Mouse (Mus musculus) embryonic facial prominence, embryonic 13.5 days (tissue): ENCODE data around the gene Stra8. TPM values are rescaled to one million over a fixed set of nuclear protein-coding genes. Genes with fewer than 3 reads are reported as not detected.

Experiments used
- ATAC-seq: fragments of 200-750 bp; cut with Nextera tagmentation; 2 replicates; pipeline ENCODE4 v1.8.0; 2017; ENCODE audit warnings: low read depth; ENCODE audit not compliant: insufficient number of reproducible peaks, insufficient read depth, low FRiP score, low TSS enrichment
- H3K27ac ChIP-seq: fragments of 300-500 bp; sonication (generic); 2 replicates; pipeline ENCODE4 v1.5.1; 2015; ENCODE audit warnings: moderate library complexity, mild to moderate bottlenecking, inconsistent platforms
- H3K27me3 ChIP-seq: fragments of 300-500 bp; sonication (generic); 2 replicates; pipeline ENCODE4 v1.6.1; 2015; ENCODE audit warnings: mild to moderate bottlenecking, inconsistent platforms
- H3K36me3 ChIP-seq: fragments of 300-500 bp; sonication (generic); 2 replicates; pipeline ENCODE4 v1.6.1; 2015; ENCODE audit warnings: mild to moderate bottlenecking, inconsistent platforms
- H3K4me1 ChIP-seq: fragments of 300-500 bp; sonication (generic); 2 replicates; pipeline ENCODE4 v1.6.1; 2015; ENCODE audit warnings: inconsistent platforms
- H3K4me2 ChIP-seq: fragments of 300-500 bp; sonication (generic); 2 replicates; pipeline ENCODE4 v1.6.1; 2015; ENCODE audit warnings: moderate library complexity, mild to moderate bottlenecking, inconsistent platforms
- H3K4me3 ChIP-seq: fragments of 300-500 bp; sonication (generic); 2 replicates; pipeline ENCODE4 v1.5.1; 2015; ENCODE audit warnings: mild to moderate bottlenecking, inconsistent platforms
- H3K9ac ChIP-seq: fragments of 300-500 bp; sonication (generic); 2 replicates; pipeline ENCODE4 v1.6.1; 2015; ENCODE audit warnings: mild to moderate bottlenecking, inconsistent platforms
- H3K9me3 ChIP-seq: fragments of 300-500 bp; sonication (generic); 2 replicates; pipeline ENCODE4 v1.6.1; 2016; ENCODE audit warnings: inconsistent platforms
- WGBS: fragments of 180-500 bp; shearing (Covaris S2); methylation state at CpG from one replicate; pipeline ENCODE4 v1.1.7; 2015; ENCODE audit warnings: mixed read lengths; 5-methylcytosine and 5-hydroxymethylcytosine counted together
- polyA plus RNA-seq: library from polyadenylated mRNA; unstranded; fragments of >200 nt; fragmentation: Nextera tagmentation; extraction: Ambion mirVana; gene quantifications from 2 replicates; pipeline ENCODE4 v1.2.1, GENCODE M21; 2015

The Stra8 gene
- polyA plus RNA-seq = not detected in 2 replicates

DNA sequence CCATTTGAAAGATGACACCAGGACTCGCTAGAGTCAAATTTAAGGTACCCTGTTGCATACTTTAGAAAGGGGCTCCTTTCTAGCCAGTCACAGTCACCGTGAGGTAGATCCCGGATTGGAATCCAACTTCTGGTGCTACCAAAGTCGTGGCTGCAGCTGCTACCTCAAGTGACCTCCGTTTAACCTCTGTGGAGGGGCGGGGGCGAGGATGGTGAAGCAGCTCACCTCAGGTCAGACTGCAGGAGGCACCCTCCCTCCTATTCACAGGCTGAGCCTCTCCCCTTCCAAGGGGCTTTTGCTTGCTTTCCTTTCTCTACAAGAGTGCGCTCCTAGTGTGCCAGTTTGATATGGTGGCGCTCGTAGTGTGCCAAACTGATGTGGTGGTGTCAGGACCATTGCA lies at the start of gene Stra8:
Gene Stra8, plus strand, starts transcription at position 208 of the 400 bp plus-strand sequence.
- no peak within 1 kb of the TSS for H3K9ac ChIP-seq
- no peaks in the 10 kb centered on the region for H3K36me3 ChIP-seq
- H3K4me1 ChIP-seq = peaks cover 7% of the 10 kb centered on the region
- no peak for ATAC-seq
- H3K27me3 ChIP-seq = no peaks in the 10 kb centered on the region
- H3K4me3 ChIP-seq = no peak within 1 kb of the TSS
- no peak within 1 kb of the TSS for H3K4me2 ChIP-seq
- H3K27ac ChIP-seq = no peak within 1 kb of the TSS
- 37% methylated on average over 10 of the region's 10 CpGs for WGBS
- H3K9me3 ChIP-seq = no peaks in the 10 kb centered on the region

GRCm38 (mm10) chr6:34870724-34871123 lies 49.2 kb upstream of the Stra8 start:
- WGBS = 31% methylated on average over 5 of the region's 5 CpGs
- Histone ChIP-seq H3K4me2 (no peak overlapping the region), H3K9me3 (no peaks in the 10 kb centered on the region), H3K4me1 (peaks cover 57% of the 10 kb centered on the region), H3K36me3 (peaks cover 7% of the 10 kb centered on the region), H3K27me3 (no peaks in the 10 kb centered on the region), H3K9ac (no peak overlapping the region), H3K4me3 (no peak overlapping the region), H3K27ac (peak overlapping the region; percentile 90)
- ATAC-seq = no peak

- Histone ChIP-seq H3K4me2 (no peak overlapping the region), H3K9me3 (no peaks in the 10 kb centered on the region), H3K27ac (peak overlapping the region; percentile 52), H3K36me3 (peaks cover 12% of the 10 kb centered on the region), H3K9ac (no peak overlapping the region), H3K27me3 (no peaks in the 10 kb centered on the region), H3K4me1 (peaks cover 59% of the 10 kb centered on the region), H3K4me3 (no peak overlapping the region)
- ATAC-seq = no peak
- 88% methylated on average over 7 of the region's 7 CpGs for WGBS
Observed at GRCm38 (mm10) chr6:34871929-34872328, 48.0 kb upstream of the Stra8 start.

- Histone ChIP-seq H3K4me1 (peaks cover 59% of the 10 kb centered on the region), H3K27ac (no peak overlapping the region), H3K4me2 (no peak overlapping the region), H3K9ac (no peak overlapping the region), H3K36me3 (peaks cover 12% of the 10 kb centered on the region), H3K4me3 (no peak overlapping the region), H3K27me3 (no peaks in the 10 kb centered on the region), H3K9me3 (no peaks in the 10 kb centered on the region)
- WGBS = 84% methylated on average over 10 of the region's 10 CpGs
- no peak for ATAC-seq
Observed at GRCm38 (mm10) chr6:34872871-34873270, 47.1 kb upstream of the Stra8 start.

GRCm38 (mm10) chr6:34874101-34874921 lies 45.7 kb upstream of the Stra8 start:
- peak overlapping the region; percentile 69 for H3K27ac ChIP-seq
- H3K9me3 ChIP-seq = no peaks in the 10 kb centered on the region
- H3K4me3 ChIP-seq = no peak overlapping the region
- no peak overlapping the region for H3K4me2 ChIP-seq
- H3K9ac ChIP-seq = peak overlapping the region; percentile 52
- peaks cover 69% of the 10 kb centered on the region for H3K4me1 ChIP-seq
- 45% methylated on average over 21 of the region's 21 CpGs for WGBS
- ATAC-seq = no peak
- no peaks in the 10 kb centered on the region for H3K27me3 ChIP-seq
- peaks cover 12% of the 10 kb centered on the region for H3K36me3 ChIP-seq

DNA sequence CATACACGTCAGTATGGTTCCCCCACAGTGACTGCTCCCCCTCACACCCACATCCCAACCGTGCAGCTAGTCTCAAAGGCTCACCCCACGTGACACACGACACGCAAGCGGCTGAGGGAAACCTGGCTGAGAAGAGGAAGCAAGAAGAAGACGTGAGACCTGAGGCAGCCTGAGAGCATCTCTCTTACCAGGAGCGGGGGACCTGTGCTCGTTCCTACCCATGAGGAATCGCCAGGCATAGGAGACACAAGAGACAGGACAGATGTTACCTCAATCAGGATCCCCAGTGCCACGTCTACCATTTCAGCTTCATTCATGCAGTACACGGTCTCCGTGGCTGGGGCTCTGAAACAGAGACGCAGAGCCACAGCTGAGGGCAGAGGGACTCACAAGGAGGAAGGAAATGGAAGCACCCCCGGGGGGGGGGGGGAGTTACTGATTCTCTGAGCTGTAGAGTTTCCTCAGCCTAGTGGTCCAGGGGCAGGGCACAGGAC lies 44.6 kb upstream of the Stra8 start:
- WGBS = 78% methylated on average over 15 of the region's 15 CpGs
- H3K27me3 ChIP-seq = no peaks in the 10 kb centered on the region
- no peak overlapping the region for H3K4me3 ChIP-seq
- no peak for ATAC-seq
- H3K9me3 ChIP-seq = no peaks in the 10 kb centered on the region
- peak overlapping the region; percentile 69; the same call in 1 of the 2 replicates for H3K27ac ChIP-seq
- H3K36me3 ChIP-seq = peaks cover 17% of the 10 kb centered on the region
- H3K4me2 ChIP-seq = no peak overlapping the region
- H3K4me1 ChIP-seq = peaks cover 62% of the 10 kb centered on the region
- 0 out of 2 replicates have a peak overlapping the region, but pooled peaks have one; percentile 52 for H3K9ac ChIP-seq

- Histone ChIP-seq H3K9me3 (no peaks in the 10 kb centered on the region), H3K9ac (peak overlapping the region; percentile 92; the same call in 1 of the 2 replicates), H3K4me2 (peak overlapping the region; percentile 74), H3K27me3 (no peaks in the 10 kb centered on the region), H3K36me3 (peaks cover 26% of the 10 kb centered on the region), H3K27ac (peak overlapping the region; percentile 98; the same call in 1 of the 2 replicates), H3K4me3 (peak overlapping the region; percentile 70; the same call in 1 of the 2 replicates), H3K4me1 (peaks cover 53% of the 10 kb centered on the region)
- 57% methylated on average over 12 of the region's 12 CpGs for WGBS
- no peak for ATAC-seq
Observed at GRCm38 (mm10) chr6:34875966-34876834, 43.8 kb upstream of the Stra8 start.

GRCm38 (mm10) chr6:34876835-34877156 lies 43.2 kb upstream of the Stra8 start:
- Histone ChIP-seq H3K27me3 (no peaks in the 10 kb centered on the region), H3K27ac (peak overlapping the region; percentile 98; the same call in 1 of the 2 replicates), H3K4me1 (peaks cover 51% of the 10 kb centered on the region), H3K9ac (peak overlapping the region; percentile 92), H3K9me3 (no peaks in the 10 kb centered on the region), H3K4me2 (peak overlapping the region; percentile 74), H3K4me3 (peak overlapping the region; percentile 70), H3K36me3 (peaks cover 28% of the 10 kb centered on the region)
- no peak for ATAC-seq
- WGBS = 34% methylated on average over 2 of the region's 2 CpGs

GRCm38 (mm10) chr6:34877509-34878321 lies 42.2 kb upstream of the Stra8 start, which contains the start of gene Cyren:
Gene Cyren, minus strand, starts transcription at chr6:34878060.
- Histone ChIP-seq H3K9me3 (no peaks in the 10 kb centered on the region), H3K4me1 (peaks cover 45% of the 10 kb centered on the region), H3K9ac (peak within 1 kb of the TSS; percentile 92), H3K27me3 (no peaks in the 10 kb centered on the region), H3K4me2 (peak within 1 kb of the TSS; percentile 74), H3K36me3 (peaks cover 30% of the 10 kb centered on the region), H3K4me3 (peak within 1 kb of the TSS; percentile 70), H3K27ac (peak within 1 kb of the TSS; percentile 98)
- WGBS = under 1% methylated on average over 56 of the region's 56 CpGs
- peak; percentile 87 for ATAC-seq

GRCm38 (mm10) chr6:34879101-34879740 lies 40.7 kb upstream of the Stra8 start:
- Histone ChIP-seq H3K36me3 (peaks cover 44% of the 10 kb centered on the region), H3K9ac (0 out of 2 replicates have a peak overlapping the region, but pooled peaks have one; percentile 32), H3K27ac (peak overlapping the region; percentile 98), H3K4me2 (no peak overlapping the region), H3K4me1 (peaks cover 39% of the 10 kb centered on the region), H3K27me3 (no peaks in the 10 kb centered on the region), H3K4me3 (no peak overlapping the region), H3K9me3 (no peaks in the 10 kb centered on the region)
- WGBS = 75% methylated on average over 16 of the region's 16 CpGs
- ATAC-seq = no peak
